Mouse (Mus musculus): ENCODE results near the gene Agbl4. TPM values are rescaled to one million over a fixed set of nuclear protein-coding genes. Genes with fewer than 3 reads are reported as not detected.

Gene Agbl4
- total and polyA plus RNA-seq, 2 experiments: not detected

DNA sequence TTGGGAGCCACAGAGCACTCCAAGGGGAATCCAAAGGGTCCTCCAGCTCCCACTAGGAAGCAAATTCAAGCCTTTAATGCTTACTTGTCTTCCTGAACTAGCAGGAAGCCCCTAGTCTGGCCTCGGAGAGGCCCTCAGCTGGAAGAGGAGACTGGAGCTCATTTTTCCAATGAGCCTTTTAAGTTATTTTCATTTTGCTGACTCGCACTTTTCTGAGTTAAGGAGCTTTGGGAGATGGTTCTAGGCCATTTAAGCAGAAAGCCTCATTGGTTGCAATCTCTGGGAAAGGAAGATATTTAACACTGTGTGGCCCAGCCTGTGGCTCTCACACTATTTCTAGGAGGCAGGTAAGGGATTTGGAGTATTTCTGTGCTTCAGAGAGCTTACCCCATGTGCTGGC, 1072.4 kb downstream of the Agbl4 start:
- no peaks in the 10 kb centered on the region for H3K4me1 ChIP-seq (ENCODE audit: control insufficient read depth, insufficient read depth, low read length)
- TF ChIP-seq POLR2A (IDR thresholded peaks at IDR 0.05; ENCODE audit: extremely low read depth, insufficient read depth, low read length) (no peak), CTCF (IDR thresholded peaks at IDR 0.05; ENCODE audit: low read depth, low read length) (no peak)
- 78% methylated on average over 2 of the region's 2 CpGs for WGBS
- H3K27ac ChIP-seq (replicated peaks; ENCODE audit: insufficient read depth, low read depth, low read length): no peak overlapping the region
- DNase-seq (ENCODE audit: extremely low read depth, low read depth, low spot score): no peak
- no peak overlapping the region for H3K4me3 ChIP-seq (ENCODE audit: insufficient read depth, low read depth, low read length)
- H3K9ac ChIP-seq (ENCODE audit: low read depth, low read length): no peak overlapping the region
- H3K79me2 ChIP-seq (ENCODE audit: control insufficient read depth, insufficient read depth, low read length): no peaks in the 10 kb centered on the region
- H3K36me3 ChIP-seq (ENCODE audit: control insufficient read depth, insufficient read depth, low read length): no peaks in the 10 kb centered on the region
- no peaks in the 10 kb centered on the region for H3K27me3 ChIP-seq (ENCODE audit: control insufficient read depth, insufficient read depth, low read length)

GRCm38 (mm10) chr4:111471726-111472125, 1074.3 kb downstream of the Agbl4 start:
- 79% methylated on average over 3 of the region's 3 CpGs for WGBS
- no peaks in the 10 kb centered on the region for H3K27me3 ChIP-seq (ENCODE audit: control insufficient read depth, insufficient read depth, low read length)
- no peaks in the 10 kb centered on the region for H3K4me1 ChIP-seq (ENCODE audit: control insufficient read depth, insufficient read depth, low read length)
- H3K9ac ChIP-seq (ENCODE audit: low read depth, low read length): no peak overlapping the region
- H3K79me2 ChIP-seq (ENCODE audit: control insufficient read depth, insufficient read depth, low read length): no peaks in the 10 kb centered on the region
- no peaks in the 10 kb centered on the region for H3K36me3 ChIP-seq (ENCODE audit: control insufficient read depth, insufficient read depth, low read length)
- DNase-seq (ENCODE audit: extremely low read depth, low read depth, low spot score): no peak
- H3K4me3 ChIP-seq (ENCODE audit: insufficient read depth, low read depth, low read length): no peak overlapping the region
- TF ChIP-seq CTCF (IDR thresholded peaks at IDR 0.05; ENCODE audit: low read depth, low read length): no peak
- no peak for TF ChIP-seq POLR2A (IDR thresholded peaks at IDR 0.05; ENCODE audit: extremely low read depth, insufficient read depth, low read length)
- H3K27ac ChIP-seq (replicated peaks; ENCODE audit: insufficient read depth, low read depth, low read length): no peak overlapping the region

GRCm38 (mm10) chr4:111472511-111472910, 1075.0 kb downstream of the Agbl4 start:
- Histone ChIP-seq H3K36me3 (ENCODE audit: control insufficient read depth, insufficient read depth, low read length) (no peaks in the 10 kb centered on the region), H3K4me3 (ENCODE audit: insufficient read depth, low read depth, low read length) (no peak overlapping the region), H3K9ac (ENCODE audit: low read depth, low read length) (no peak overlapping the region), H3K79me2 (ENCODE audit: control insufficient read depth, insufficient read depth, low read length) (no peaks in the 10 kb centered on the region), H3K4me1 (ENCODE audit: control insufficient read depth, insufficient read depth, low read length) (no peaks in the 10 kb centered on the region), H3K27ac (replicated peaks; ENCODE audit: insufficient read depth, low read depth, low read length) (no peak overlapping the region), H3K27me3 (ENCODE audit: control insufficient read depth, insufficient read depth, low read length) (no peaks in the 10 kb centered on the region)
- WGBS: 83% methylated on average over 3 of the region's 3 CpGs
- no peak for TF ChIP-seq POLR2A (IDR thresholded peaks at IDR 0.05; ENCODE audit: extremely low read depth, insufficient read depth, low read length)
- TF ChIP-seq CTCF (IDR thresholded peaks at IDR 0.05; ENCODE audit: low read depth, low read length): no peak
- no peak for DNase-seq (ENCODE audit: extremely low read depth, low read depth, low spot score)

GRCm38 (mm10) chr4:111473014-111473413, 1075.6 kb downstream of the Agbl4 start:
- Histone ChIP-seq H3K27me3 (ENCODE audit: control insufficient read depth, insufficient read depth, low read length) (no peaks in the 10 kb centered on the region), H3K27ac (replicated peaks; ENCODE audit: insufficient read depth, low read depth, low read length) (no peak overlapping the region), H3K79me2 (ENCODE audit: control insufficient read depth, insufficient read depth, low read length) (no peaks in the 10 kb centered on the region), H3K4me3 (ENCODE audit: insufficient read depth, low read depth, low read length) (no peak overlapping the region), H3K36me3 (ENCODE audit: control insufficient read depth, insufficient read depth, low read length) (no peaks in the 10 kb centered on the region), H3K9ac (ENCODE audit: low read depth, low read length) (no peak overlapping the region), H3K4me1 (ENCODE audit: control insufficient read depth, insufficient read depth, low read length) (no peaks in the 10 kb centered on the region)
- TF ChIP-seq CTCF (IDR thresholded peaks at IDR 0.05; ENCODE audit: low read depth, low read length): no peak
- TF ChIP-seq POLR2A (IDR thresholded peaks at IDR 0.05; ENCODE audit: extremely low read depth, insufficient read depth, low read length): no peak
- WGBS: 81% methylated on average over 1 of the region's 1 CpGs
- no peak for DNase-seq (ENCODE audit: extremely low read depth, low read depth, low spot score)

DNA sequence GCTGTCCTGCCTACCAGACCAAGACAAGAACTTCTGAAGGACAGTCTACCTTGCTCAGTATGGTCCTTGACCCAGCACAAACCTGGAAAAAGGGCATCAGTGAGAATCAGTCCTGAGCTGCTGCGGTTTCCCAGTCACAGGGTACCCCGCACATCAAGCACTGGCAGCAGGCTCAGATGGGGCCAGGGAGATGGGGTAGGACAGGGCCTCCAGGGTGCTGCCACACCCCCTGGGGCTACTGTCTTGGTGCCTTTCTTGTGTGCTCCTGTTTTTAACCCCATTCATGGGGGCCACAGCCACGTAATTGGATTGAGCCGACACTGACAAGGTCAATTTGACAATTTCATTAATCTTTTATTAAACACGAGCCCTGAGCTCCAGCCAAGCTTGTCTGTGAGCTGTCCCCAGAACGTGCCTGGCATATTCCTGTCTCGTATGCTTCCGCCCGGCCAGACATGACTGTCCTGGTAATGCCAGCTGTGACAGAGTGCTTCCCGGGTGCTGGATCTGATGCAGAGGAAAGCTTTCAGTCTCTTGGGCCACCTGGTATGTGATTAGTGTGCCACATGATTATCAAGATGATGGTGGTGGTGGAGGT, 1078.0 kb downstream of the Agbl4 start:
- no peaks in the 10 kb centered on the region for H3K36me3 ChIP-seq (ENCODE audit: control insufficient read depth, insufficient read depth, low read length)
- no peaks in the 10 kb centered on the region for H3K79me2 ChIP-seq (ENCODE audit: control insufficient read depth, insufficient read depth, low read length)
- TF ChIP-seq CTCF (IDR thresholded peaks at IDR 0.05; ENCODE audit: low read depth, low read length) (no peak), POLR2A (IDR thresholded peaks at IDR 0.05; ENCODE audit: extremely low read depth, insufficient read depth, low read length) (no peak)
- no peaks in the 10 kb centered on the region for H3K4me1 ChIP-seq (ENCODE audit: control insufficient read depth, insufficient read depth, low read length)
- H3K9ac ChIP-seq (ENCODE audit: low read depth, low read length): no peak overlapping the region
- no peak overlapping the region for H3K4me3 ChIP-seq (ENCODE audit: insufficient read depth, low read depth, low read length)
- H3K27me3 ChIP-seq (ENCODE audit: control insufficient read depth, insufficient read depth, low read length): no peaks in the 10 kb centered on the region; the same call in 1 of the 2 replicates
- DNase-seq (ENCODE audit: extremely low read depth, low read depth, low spot score): no peak
- WGBS: 72% methylated on average over 10 of the region's 10 CpGs
- no peak overlapping the region for H3K27ac ChIP-seq (replicated peaks; ENCODE audit: insufficient read depth, low read depth, low read length)

DNA sequence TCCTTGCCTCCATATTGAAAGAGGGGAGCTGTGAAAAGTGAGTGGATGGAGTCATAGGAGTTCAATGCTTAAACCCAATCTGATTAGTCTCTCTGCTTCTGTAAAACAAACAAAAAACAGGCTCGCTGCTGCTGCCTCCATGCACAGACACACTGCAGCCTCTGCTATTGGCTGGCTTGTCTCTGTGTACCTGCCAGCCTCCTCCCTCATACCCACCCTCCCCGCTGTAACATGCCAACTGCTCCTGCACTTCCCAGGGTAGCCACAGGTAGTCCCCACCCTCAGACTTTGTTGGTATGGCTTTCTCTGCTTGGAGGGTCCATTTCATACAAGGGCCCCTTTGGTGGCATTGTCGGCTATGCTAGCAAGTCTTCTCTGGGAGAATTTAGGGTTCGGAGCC, 1080.0 kb downstream of the Agbl4 start:
- H3K4me3 ChIP-seq (ENCODE audit: insufficient read depth, low read depth, low read length): no peak overlapping the region
- H3K9ac ChIP-seq (ENCODE audit: low read depth, low read length): no peak overlapping the region
- no peak for DNase-seq (ENCODE audit: extremely low read depth, low read depth, low spot score)
- no peaks in the 10 kb centered on the region for H3K79me2 ChIP-seq (ENCODE audit: control insufficient read depth, insufficient read depth, low read length)
- no peaks in the 10 kb centered on the region for H3K4me1 ChIP-seq (ENCODE audit: control insufficient read depth, insufficient read depth, low read length)
- H3K27ac ChIP-seq (replicated peaks; ENCODE audit: insufficient read depth, low read depth, low read length): no peak overlapping the region
- H3K27me3 ChIP-seq (ENCODE audit: control insufficient read depth, insufficient read depth, low read length): no peaks in the 10 kb centered on the region; the same call in 1 of the 2 replicates
- WGBS: 35% methylated on average over 4 of the region's 4 CpGs
- H3K36me3 ChIP-seq (ENCODE audit: control insufficient read depth, insufficient read depth, low read length): no peaks in the 10 kb centered on the region
- no peak for TF ChIP-seq POLR2A (IDR thresholded peaks at IDR 0.05; ENCODE audit: extremely low read depth, insufficient read depth, low read length)

Data from liver, adult 2 months (tissue).